Mouse (Mus musculus) heart, adult 2 months (tissue): Measurements from ENCODE around the gene Arl14. TPM values are rescaled to one million over a fixed set of nuclear protein-coding genes. Genes with fewer than 3 reads are reported as not detected.
"Not testable (repeated sequence)": the region's sequence is repeated elsewhere in the genome, so short reads cannot be mapped to it uniquely, and the experiment has no call there.

Source experiments
- DNase-seq, 2 experiments: peaks; one replicate each; pipeline ENCODE4 v3.0.0; 2021
- H3K27ac ChIP-seq: fragments of 200-600 bp; 2 replicates; pipeline ENCODE4 v1.8.1; 2022
- H3K27me3 ChIP-seq: fragments of 200-500 bp; 2 replicates; pipeline ENCODE4 v1.6.1; 2012; ENCODE audit warnings: mild to moderate bottlenecking, low read length, inconsistent platforms, mixed read lengths; ENCODE audit not compliant: control insufficient read depth, insufficient read depth
- H3K36me3 ChIP-seq: fragments of 200-500 bp; 2 replicates; pipeline ENCODE4 v1.6.1; 2012; ENCODE audit warnings: low read length, inconsistent platforms; ENCODE audit not compliant: control insufficient read depth, insufficient read depth
- H3K4me1 ChIP-seq: fragments of 200-500 bp; 2 replicates; pipeline ENCODE4 v1.6.1; 2011; ENCODE audit warnings: low read length; ENCODE audit not compliant: control insufficient read depth, insufficient read depth
- H3K4me3 ChIP-seq: fragments of 200-600 bp; 2 replicates; pipeline ENCODE4 v1.8.1; 2022
- H3K79me2 ChIP-seq: fragments of 200-500 bp; replicated peaks from 2 replicates; pipeline ENCODE4 v1.6.1; 2012; ENCODE audit warnings: mild to moderate bottlenecking, inconsistent platforms, low read length, moderate library complexity, mixed read lengths; ENCODE audit not compliant: control insufficient read depth, insufficient read depth
- H3K9ac ChIP-seq: fragments of 200-500 bp; 2 replicates; pipeline ENCODE4 v1.6.1; 2012; ENCODE audit warnings: low read depth, mild to moderate bottlenecking, control low read depth, inconsistent platforms, low read length, mixed read lengths
- CTCF ChIP-seq: fragments of 200-600 bp; IDR thresholded peaks from 2 replicates; pipeline ENCODE4 v1.8.1; 2022; ENCODE audit warnings: antibody characterized with exemption, mild to moderate bottlenecking, moderate library complexity
- EP300 ChIP-seq: fragments of 200-500 bp; IDR thresholded peaks from 2 replicates; pipeline ENCODE4 v1.6.1; 2011; ENCODE audit warnings: low read depth, low read length, control low read depth; ENCODE audit not compliant: insufficient read depth
- POLR2A ChIP-seq: fragments of 200-500 bp; IDR thresholded peaks from 2 replicates; pipeline ENCODE4 v1.6.1; 2011; ENCODE audit warnings: mild to moderate bottlenecking, low read depth, low read length, control low read depth; ENCODE audit not compliant: insufficient read depth
- whole genome bisulfite sequencing: fragments of 180-500 bp; shearing (Covaris S2); methylation state at CpG from one replicate; pipeline ENCODE4 v1.1.7; 2018; 5-methylcytosine and 5-hydroxymethylcytosine counted together
- intact Hi-C: fragments of 180-260 bp; cut with DNase I; formaldehyde crosslinking; loops from one replicate; pipeline ENCODE4 v1.15.1; 2025
- polyA plus RNA-seq: library from polyadenylated mRNA; depleted of rRNA; stranded (reverse); fragments of >200 nt; gene quantifications from 2 replicates; pipeline ENCODE4 v1.2.3, GENCODE M21; 2012; rRNA removed
- total RNA-seq, 2 experiments: library from RNA; stranded (reverse); gene quantifications; 2 replicates each; pipeline ENCODE4 v1.2.3; 2021

Gene Arl14
- total and polyA plus RNA-seq, 3 experiments: not detected

GRCm38 (mm10) chr3:69253096-69253866 is 31.1 kb downstream of the Arl14 start:
- H3K4me3 ChIP-seq: no peak overlapping the region
- no peak for TF ChIP-seq CTCF
- no peak for TF ChIP-seq EP300
- no peak for TF ChIP-seq POLR2A
- no peak overlapping the region for H3K27ac ChIP-seq
- no peaks in the 10 kb centered on the region for H3K36me3 ChIP-seq
- intact Hi-C loops: no loop called here
- no peaks in the 10 kb centered on the region for H3K27me3 ChIP-seq
- 80% methylated on average over 17 of the region's 17 CpGs for WGBS
- no peak overlapping the region for H3K9ac ChIP-seq
- H3K79me2 ChIP-seq: no peaks in the 10 kb centered on the region
- DNase-seq: no peak
- H3K4me1 ChIP-seq: no peaks in the 10 kb centered on the region

- Histone ChIP-seq H3K9ac (no peak overlapping the region), H3K36me3 (no peaks in the 10 kb centered on the region), H3K79me2 (no peaks in the 10 kb centered on the region), H3K4me1 (no peaks in the 10 kb centered on the region), H3K27me3 (no peaks in the 10 kb centered on the region), H3K27ac (no peak overlapping the region), H3K4me3 (no peak overlapping the region)
- 63% methylated on average over 7 of the region's 7 CpGs for WGBS
- no peak for TF ChIP-seq POLR2A
- no peak for TF ChIP-seq CTCF
- TF ChIP-seq EP300: no peak
- intact Hi-C loops: loop anchor here (5.0 kb wide), 1 partner anchor 448 kb away; no protein-coding TSS in a partner anchor
- no peak for DNase-seq
Observed at GRCm38 (mm10) chr3:69254676-69255075, 32.5 kb downstream of the Arl14 start.

- no peak overlapping the region for H3K4me3 ChIP-seq
- no peak for DNase-seq
- intact Hi-C loops: loop anchor here (1.0 to 5.0 kb wide), 2 partner anchors 225 to 445 kb away; no protein-coding TSS in a partner anchor
- no peaks in the 10 kb centered on the region for H3K79me2 ChIP-seq
- WGBS: 4% methylated on average over 2 of the region's 2 CpGs
- no peak overlapping the region for H3K27ac ChIP-seq
- H3K27me3 ChIP-seq: no peaks in the 10 kb centered on the region
- no peaks in the 10 kb centered on the region for H3K36me3 ChIP-seq
- no peaks in the 10 kb centered on the region for H3K4me1 ChIP-seq
- peak; percentile 87 for TF ChIP-seq CTCF
- no peak for TF ChIP-seq EP300
- no peak overlapping the region for H3K9ac ChIP-seq
Observed at GRCm38 (mm10) chr3:69257049-69257699, 35.0 kb downstream of the Arl14 start.

GRCm38 (mm10) chr3:69263010-69263643 is 40.9 kb downstream of the Arl14 start:
- Histone ChIP-seq H3K79me2 (no peaks in the 10 kb centered on the region), H3K4me1 (no peaks in the 10 kb centered on the region), H3K27ac (no peak overlapping the region), H3K36me3 (no peaks in the 10 kb centered on the region), H3K27me3 (no peaks in the 10 kb centered on the region), H3K9ac (no peak overlapping the region), H3K4me3 (no peak overlapping the region)
- TF ChIP-seq POLR2A: no peak
- no peak for TF ChIP-seq EP300
- TF ChIP-seq CTCF: no peak
- 20% methylated on average over 7 of the region's 7 CpGs for WGBS
- DNase-seq: no peak
- intact Hi-C loops: no loop called here

GRCm38 (mm10) chr3:69264299-69264698 is 42.1 kb downstream of the Arl14 start:
- DNase-seq, H3K4me1 ChIP-seq, H3K9ac ChIP-seq, H3K27ac ChIP-seq, H3K79me2 ChIP-seq, H3K36me3 ChIP-seq, H3K27me3 ChIP-seq, H3K4me3 ChIP-seq, intact Hi-C loops: not testable (repeated sequence)
- WGBS: 65% methylated on average over 2 of the region's 2 CpGs

- 42% methylated on average over 7 of the region's 7 CpGs for WGBS
- H3K79me2 ChIP-seq: no peaks in the 10 kb centered on the region
- DNase-seq: peak; percentile 41 to 73
- no peaks in the 10 kb centered on the region for H3K36me3 ChIP-seq
- H3K9ac ChIP-seq: no peak overlapping the region
- H3K27me3 ChIP-seq: no peaks in the 10 kb centered on the region
- TF ChIP-seq POLR2A (no peak), CTCF (peak; percentile 40)
- no peak overlapping the region for H3K4me3 ChIP-seq
- intact Hi-C loops: no loop called here
- H3K27ac ChIP-seq: no peak overlapping the region
- H3K4me1 ChIP-seq: no peaks in the 10 kb centered on the region
Observed at GRCm38 (mm10) chr3:69271812-69272211, 49.6 kb downstream of the Arl14 start.

Other genes starting within 250 kb of the Arl14 start
- 1 to 10 TPM; 4.8 to 5.1 TPM for gene Ift80, start 217.8 kb upstream of the Arl14 start, total RNA-seq
- gene Ift80, start 217.8 kb upstream of the Arl14 start, polyA plus RNA-seq: 1.3 and 3.5 TPM in 2 replicates
- 10 to 100 TPM; 11.1 to 12.0 TPM for gene Smc4, start 217.7 kb upstream of the Arl14 start, total RNA-seq
- gene Smc4, start 217.7 kb upstream of the Arl14 start, polyA plus RNA-seq: 1.5 and 3.3 TPM in 2 replicates
- gene Trim59, start 177.7 kb upstream of the Arl14 start, total RNA-seq: 1 to 10 TPM; 2.1 to 2.2 TPM
- 0.20 TPM in 2 replicates for gene Trim59, start 177.7 kb upstream of the Arl14 start, polyA plus RNA-seq
- gene Kpna4, start 95.3 kb upstream of the Arl14 start, total RNA-seq: 10 to 100 TPM; 81.5 to 94.6 TPM
- gene Kpna4, start 95.3 kb upstream of the Arl14 start, polyA plus RNA-seq: 14.4 and 29.9 TPM in 2 replicates
- gene Ppm1l, start 94.4 kb downstream of the Arl14 start, total RNA-seq: 10 to 100 TPM; 24.1 to 31.3 TPM
- gene Ppm1l, start 94.4 kb downstream of the Arl14 start, polyA plus RNA-seq: 7.6 and 14.2 TPM in 2 replicates